Mouse (Mus musculus): ENCODE measurements at regions not wholly inside any gene's neighbourhood (a gene's known extent, or its start where the extent isn't known, plus 50 kb on each side); places are given as distances from the start of the nearest gene placed in this dataset.

DNA sequence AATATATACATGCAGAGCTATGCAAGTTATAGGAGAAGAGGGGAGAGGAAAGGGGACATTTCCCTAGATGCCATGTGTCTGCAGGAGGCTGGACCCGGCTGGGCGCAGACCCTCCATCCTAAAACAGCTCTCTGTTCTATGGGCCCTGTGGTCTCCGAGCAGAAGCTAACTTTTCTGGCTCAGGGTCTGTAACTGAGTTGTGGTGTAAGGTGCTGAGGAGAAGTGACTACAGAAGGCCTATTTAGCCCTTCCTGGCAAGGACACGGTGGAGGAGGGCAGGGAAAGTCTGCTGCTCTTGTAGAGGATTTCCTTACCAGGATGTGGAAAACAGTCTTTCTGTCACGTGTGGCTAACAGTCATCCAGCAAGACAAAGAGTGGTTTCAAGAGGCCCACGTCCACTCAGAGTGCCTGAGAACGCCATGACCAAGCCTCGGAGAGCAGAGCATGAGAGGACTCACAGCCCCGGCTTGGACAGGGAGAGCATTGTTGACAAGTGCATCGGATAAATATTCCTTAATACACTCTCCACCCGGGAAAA is 216.2 kb downstream of the Setd4 start:
- TF ChIP-seq CTCF (IDR thresholded peaks at IDR 0.05; ENCODE audit: borderline replicate concordance, insufficient read depth, low read length) (no peak), POLR2A (IDR thresholded peaks at IDR 0.05; ENCODE audit: low read depth, low read length) (no peak)

Measured in embryonic fibroblast, embryonic 13.5 days (primary cell).